Mouse (Mus musculus) inflammation-experienced regulatory T-cells, adult 6 months (primary cell): ENCODE measurements around the gene Ccdc96. TPM values are rescaled to one million over a fixed set of nuclear protein-coding genes. Genes with fewer than 3 reads are reported as not detected.

Experiments used
- ATAC-seq: one replicate; pipeline ENCODE4 v1.8.0; 2017
- polyA plus RNA-seq, 3 experiments: library from polyadenylated mRNA; unstranded; fragments of 100-300 nt; shearing (Covaris generic); gene quantifications; one replicate each; pipeline ENCODE4 v1.2.1; 2017

Gene Ccdc96
- polyA plus RNA-seq, 3 experiments from 2014 or later, result 0.10 TPM; not detected in 2

- ATAC-seq, result no peak
These were observed 45.3 kb downstream of the Ccdc96 start for GRCm38 (mm10) chr5:36529698-36530097.

- no peak for ATAC-seq
These were observed 45.9 kb downstream of the Ccdc96 start for GRCm38 (mm10) chr5:36530129-36530751.

GRCm38 (mm10) chr5:36534455-36535030, 50.2 kb downstream of the Ccdc96 start:
- no peak for ATAC-seq

- no peak for ATAC-seq
These were observed 51.2 kb downstream of the Ccdc96 start for GRCm38 (mm10) chr5:36535438-36536176.

GRCm38 (mm10) chr5:36536424-36536823, 52.0 kb downstream of the Ccdc96 start:
- no peak for ATAC-seq

Other genes with a start within 250 kb of the Ccdc96 start
- 1 to 10 TPM in 2 of 3 experiments, not detected in 1; 2.9 to 3.9 TPM for gene Sorcs2, start 86.4 kb upstream of the Ccdc96 start, polyA plus RNA-seq
- 10 to 100 TPM; 40.2 to 45.9 (median 43.9) TPM for gene Grpel1, start 19.6 kb upstream of the Ccdc96 start, polyA plus RNA-seq
- 1 to 10 TPM; 2.8 to 3.6 (median 3.5) TPM for gene Tada2b, start 303 bp upstream of the Ccdc96 start, polyA plus RNA-seq
- 10 to 100 TPM; 37.2 to 66.0 (median 57.9) TPM for gene Tbc1d14, start 108.7 kb downstream of the Ccdc96 start, polyA plus RNA-seq
- gene D5Ertd579e, start 211.4 kb downstream of the Ccdc96 start, polyA plus RNA-seq, result 10 to 100 TPM; 18.2 to 32.6 (median 28.6) TPM